Mouse (Mus musculus) monocyte, adult 5-6 weeks (primary cell): ENCODE data around the gene Fbxo46. TPM values are rescaled to one million over a fixed set of nuclear protein-coding genes. Genes with fewer than 3 reads are reported as not detected.
A peak's percentile ranks its signal among the peaks of the same experiment; 100 is the strongest.

ENCODE experiments used
- ATAC-seq: fragments of 153-309, 156-312 bp; replicated peaks from 2 replicates; pipeline ENCODE4 v1.8.0; 2017; ENCODE audit warnings: mild to moderate bottlenecking; ENCODE audit not compliant: low TSS enrichment, insufficient number of reproducible peaks, severe bottlenecking, poor library complexity, low FRiP score
- total RNA-seq: library from RNA; stranded (forward); fragments of 200-1000, 200-491, 200-594 nt; gene quantifications from 3 replicates; pipeline ENCODE4 v1.2.3, GENCODE M21; 2017

Gene Fbxo46
- total RNA-seq, 1 experiment from 2014 or later: 7.1 TPM

DNA sequence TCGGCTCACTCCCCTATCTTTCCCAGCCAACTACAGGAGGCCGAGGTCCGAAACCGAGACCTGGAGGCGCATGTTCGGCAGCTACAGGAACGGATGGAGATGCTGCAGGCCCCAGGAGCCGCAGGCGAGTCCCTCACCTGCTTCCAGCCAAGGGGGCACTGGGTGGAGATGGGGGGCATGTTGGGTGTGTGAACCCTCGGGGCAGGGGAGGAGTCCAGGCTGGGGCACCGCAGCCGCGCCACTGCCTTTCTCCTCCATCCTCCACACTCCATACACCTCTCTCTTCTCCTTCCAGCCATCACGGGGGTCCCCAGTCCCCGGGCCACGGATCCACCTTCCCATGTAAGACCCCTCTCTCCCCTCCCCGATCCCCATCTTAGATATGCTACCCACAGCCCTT is 27.7 kb upstream of the Fbxo46 start:
- ATAC-seq: no peak

DNA sequence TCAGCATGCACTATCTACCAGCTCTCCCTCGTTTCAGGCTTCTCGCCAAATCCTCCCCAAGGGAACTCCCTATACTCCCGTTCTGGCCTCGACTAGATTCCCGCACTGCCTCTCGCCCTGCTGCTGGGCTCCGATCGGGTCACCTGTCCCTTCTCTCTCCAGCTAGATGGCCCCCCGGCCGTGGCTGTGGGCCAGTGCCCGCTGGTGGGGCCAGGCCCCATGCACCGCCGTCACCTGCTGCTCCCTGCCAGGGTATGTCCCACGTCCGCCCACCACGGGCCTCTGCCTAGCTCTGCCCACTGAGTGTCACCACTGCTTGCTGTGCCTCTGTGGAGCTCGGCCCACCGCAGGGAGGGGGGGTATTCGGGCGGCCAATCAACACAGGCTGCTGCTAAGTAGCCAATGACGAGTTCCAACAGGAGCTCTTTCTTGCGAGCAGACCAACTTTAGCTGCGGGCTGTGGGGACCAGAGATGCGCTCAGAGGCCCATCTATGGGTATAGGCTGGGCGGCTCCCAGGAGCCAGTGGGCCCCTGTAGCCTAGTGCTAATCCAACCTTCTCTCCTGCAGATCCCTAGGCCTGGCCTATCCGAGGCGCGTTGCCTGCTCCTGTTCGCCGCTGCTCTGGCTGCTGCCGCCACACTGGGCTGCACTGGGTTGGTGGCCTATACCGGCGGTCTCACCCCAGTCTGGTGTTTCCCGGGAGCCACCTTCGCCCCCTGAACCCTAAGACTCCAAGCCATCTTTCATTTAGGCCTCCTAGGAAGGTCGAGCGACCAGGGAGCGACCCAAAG is 27.1 kb upstream of the Fbxo46 start:
- no peak for ATAC-seq

- peak; percentile 48 for ATAC-seq
Observed at GRCm38 (mm10) chr7:19093174-19093521, 26.5 kb upstream of the Fbxo46 start.

- ATAC-seq: no peak; the same call in 1 of the 2 replicates
Observed at GRCm38 (mm10) chr7:19093537-19094385, 25.9 kb upstream of the Fbxo46 start.

GRCm38 (mm10) chr7:19094471-19094825 is 25.2 kb upstream of the Fbxo46 start, which contains the start of gene Six5:
Six5 (plus strand) TSS chr7:19094594.
- ATAC-seq: no peak

- no peak for ATAC-seq
Observed at GRCm38 (mm10) chr7:19094826-19095750, 24.6 kb upstream of the Fbxo46 start.

GRCm38 (mm10) chr7:19095751-19096110 is 23.9 kb upstream of the Fbxo46 start:
- no peak for ATAC-seq

DNA sequence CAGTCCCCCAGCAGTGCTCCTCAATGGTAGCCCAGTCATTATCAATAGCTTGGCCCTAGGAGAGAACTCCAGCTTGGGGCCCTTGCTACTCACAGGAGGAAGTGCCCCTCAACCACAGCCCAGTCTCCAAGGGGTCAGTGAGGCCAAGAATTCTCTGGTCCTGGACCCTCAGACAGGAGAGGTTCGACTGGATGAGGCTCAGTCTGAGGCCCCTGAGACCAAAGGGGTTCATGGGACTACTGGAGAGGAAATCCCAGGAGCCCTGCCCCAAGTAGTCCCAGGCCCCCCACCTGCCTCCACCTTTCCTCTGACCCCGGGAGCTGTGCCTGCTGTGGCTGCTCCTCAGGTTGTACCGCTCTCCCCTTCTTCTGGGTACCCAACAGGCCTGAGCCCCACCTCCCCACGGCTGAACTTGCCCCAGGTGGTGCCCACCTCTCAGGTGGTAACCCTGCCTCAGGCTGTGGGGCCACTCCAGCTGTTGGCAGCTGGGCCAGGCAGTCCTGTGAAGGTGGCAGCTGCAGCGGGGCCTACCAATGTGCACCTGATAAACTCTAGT is 23.2 kb upstream of the Fbxo46 start:
- no peak for ATAC-seq

GRCm38 (mm10) chr7:19097217-19097616 is 22.4 kb upstream of the Fbxo46 start:
- ATAC-seq: no peak

GRCm38 (mm10) chr7:19097863-19098262 is 21.8 kb upstream of the Fbxo46 start:
- no peak for ATAC-seq

DNA sequence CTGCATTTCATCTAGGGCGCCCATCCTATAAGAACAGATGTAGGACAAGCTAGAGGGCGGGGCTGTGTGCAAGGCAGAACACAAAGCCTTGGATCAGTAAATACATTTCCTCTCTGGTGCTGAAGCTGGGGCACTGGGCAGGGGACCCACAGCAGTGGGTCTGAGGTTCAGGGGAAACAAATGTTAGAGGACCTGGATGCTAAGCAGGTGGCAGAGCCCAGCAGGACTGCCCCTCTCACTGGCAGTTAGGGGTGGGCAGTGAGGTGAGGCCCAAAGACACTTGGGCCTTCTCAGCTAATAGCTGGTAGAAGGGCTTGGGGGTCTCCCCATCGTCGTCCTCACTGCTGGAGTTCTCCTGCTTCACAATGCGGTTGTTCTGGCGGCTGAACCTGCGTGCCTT is 20.8 kb upstream of the Fbxo46 start:
- no peak for ATAC-seq

- ATAC-seq: no peak
Observed at GRCm38 (mm10) chr7:19100290-19100689, 19.4 kb upstream of the Fbxo46 start.

DNA sequence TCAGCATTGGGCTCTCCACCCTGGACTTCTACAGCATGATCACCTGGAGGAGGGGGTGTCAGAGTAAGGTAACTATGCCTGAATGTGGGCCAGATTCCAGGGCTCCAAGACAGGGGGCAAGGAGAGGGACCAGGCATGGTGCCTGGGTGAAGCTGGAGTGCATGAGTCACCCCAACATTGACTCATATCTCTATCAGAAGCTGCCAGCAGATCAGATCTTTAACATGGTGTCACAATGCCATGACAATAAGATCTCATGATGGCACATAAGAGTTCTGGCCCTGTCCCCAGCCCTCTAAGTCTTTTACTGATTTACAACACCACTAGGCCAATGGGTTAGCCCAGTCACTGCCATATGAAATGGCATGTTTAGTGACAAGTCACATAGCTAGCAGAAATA is 15.9 kb upstream of the Fbxo46 start:
- no peak for ATAC-seq

DNA sequence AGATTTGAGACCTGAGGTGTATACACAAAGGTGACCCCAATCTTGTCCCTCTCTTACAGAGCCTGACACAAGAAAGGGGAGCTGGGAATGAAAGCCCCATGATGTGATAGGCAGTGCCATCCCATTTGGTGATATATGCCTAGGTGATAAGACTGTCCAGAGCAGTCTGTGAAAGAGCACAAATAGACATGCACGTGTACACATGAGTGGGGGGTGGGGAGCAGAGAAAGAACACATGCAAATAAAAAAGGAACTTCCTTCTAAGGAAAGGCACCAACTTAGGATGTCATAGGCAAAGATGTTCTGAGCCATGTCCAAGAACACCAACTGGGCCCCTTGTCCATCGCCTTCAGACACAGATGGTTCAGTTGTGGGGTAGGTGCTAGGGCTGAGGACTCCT is 15.2 kb upstream of the Fbxo46 start:
- no peak for ATAC-seq

DNA sequence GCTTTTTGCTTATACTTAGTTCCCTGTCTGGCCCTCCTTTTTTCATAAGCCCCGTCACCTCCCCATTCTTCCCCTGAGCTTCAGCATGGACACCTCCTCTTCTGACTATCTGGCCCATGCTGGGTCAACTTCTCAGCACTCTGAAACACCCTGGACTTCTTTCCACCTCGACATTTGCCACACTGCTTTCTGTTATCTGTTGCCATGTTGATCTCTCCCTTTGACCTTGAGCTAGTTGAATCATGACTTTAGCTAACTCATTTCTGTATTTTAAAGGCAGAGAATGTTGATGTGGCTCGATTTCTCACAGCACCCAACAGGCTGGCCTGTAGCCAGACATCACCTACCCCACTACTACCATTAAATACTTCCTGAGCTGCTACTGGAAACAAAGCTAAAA is 12.2 kb upstream of the Fbxo46 start:
- ATAC-seq: no peak

DNA sequence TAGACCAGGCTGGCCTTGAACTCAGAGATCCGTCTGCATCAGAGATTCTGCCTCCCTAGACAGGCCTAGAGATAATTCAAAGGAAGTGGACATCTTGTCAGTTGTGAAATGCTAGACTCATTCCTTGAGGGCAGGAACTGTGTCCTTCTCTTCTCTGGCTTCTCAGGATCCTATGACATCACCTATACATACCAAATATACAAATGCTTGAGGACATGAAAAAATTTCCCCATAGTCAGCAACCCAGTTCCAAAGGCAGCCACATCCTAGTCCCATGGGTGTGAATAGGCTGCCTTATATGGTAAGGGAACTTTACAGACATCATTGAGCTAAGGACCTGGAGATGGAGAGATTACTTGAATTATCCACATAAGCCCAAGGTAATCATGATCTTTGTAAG is 10.1 kb upstream of the Fbxo46 start:
- no peak for ATAC-seq

DNA sequence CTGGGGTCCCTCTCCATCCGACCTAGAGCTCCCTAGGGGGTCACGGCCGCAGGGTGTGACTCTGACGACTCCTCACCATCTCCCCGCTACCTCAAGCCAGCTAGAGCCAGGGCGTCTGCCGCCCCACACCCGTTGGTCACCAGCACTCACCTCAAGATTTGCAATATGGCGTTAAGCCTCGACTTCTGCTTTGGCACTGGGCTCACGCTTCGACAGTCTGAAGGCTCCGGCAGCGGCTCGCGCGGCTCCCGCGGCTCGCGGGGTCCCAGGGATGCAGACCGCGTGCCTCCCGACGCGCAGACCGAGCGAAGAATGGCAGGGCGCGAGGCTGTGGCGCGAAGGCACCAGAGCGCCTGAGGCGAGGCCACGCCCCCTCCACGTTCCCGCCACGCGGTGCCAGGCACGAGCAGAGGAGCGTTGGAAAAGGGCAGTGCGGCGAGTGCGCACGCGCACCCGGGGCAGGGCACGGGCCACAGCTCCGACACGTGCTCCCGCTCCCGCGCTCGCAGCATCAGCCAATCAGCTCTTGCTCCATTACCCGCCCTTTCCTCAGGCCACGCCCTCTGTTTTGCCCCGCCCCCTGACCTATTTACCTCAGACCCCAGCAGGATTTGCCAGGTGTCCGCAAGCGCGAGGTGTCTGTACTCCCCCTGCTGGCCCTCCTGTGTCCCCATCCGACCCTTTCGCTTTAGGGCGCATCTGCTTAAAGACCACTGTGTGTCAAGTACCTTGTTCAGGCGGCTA is 1.5 kb upstream of the Fbxo46 start, which contains the start of gene Gm4969:
Gm4969 (minus strand) TSS at position 341 of the 744 bp plus-strand sequence.
- ATAC-seq: no peak

GRCm38 (mm10) chr7:19119083-19119482 is 576 bp upstream of the Fbxo46 start:
- ATAC-seq: no peak
